23 mouse cellular contexts compared by ENCODE assay signal in genomic region chr2:145740729-145741128, GRCm38 (mm10).
DNase-seq lines count a peak whose midpoint lies in the region; ATAC-seq and TF ChIP-seq lines count a peak whose summit lies in the region.
"Had no signal": no experiment of that assay in that cellular context is flagged by ENCODE, and none has a peak within 500 bp of the region (broad histone marks: within the 10 kb centered on the region; RNA-seq: fewer than 3 reads in every experiment).

No protein-coding gene starts in this region.

- 86% methylated on average over 5 of the region's 5 CpGs for WGBS in lung, postnatal 0 days

- ATAC-seq in lung, postnatal 0 days: no peak
- ATAC-seq in granulocyte monocyte progenitor cell, adult 5-6 weeks (replicated peaks; ENCODE audit: poor library complexity, severe bottlenecking): peak; percentile 43
- peak; percentile 85 for ATAC-seq in monocyte, adult 5-6 weeks (replicated peaks; ENCODE audit: insufficient number of reproducible peaks, low FRiP score, low TSS enrichment, poor library complexity, severe bottlenecking)
- ATAC-seq: forebrain, embryonic 14.5 days had no signal

- no peak overlapping the region for H3K4me3 ChIP-seq in lung, postnatal 0 days (ENCODE audit: low read depth, low read length)
- H3K4me3 ChIP-seq: embryonic facial prominence, embryonic 15.5 days; erythroblast, embryonic 14.5 days; forebrain, embryonic 10.5 days; heart, adult 2 months; heart, embryonic 15.5 days; hindbrain, embryonic 10.5 days had no signal

- intact Hi-C loops in heart, postnatal 36 days (cut with DNase I): no loop called here

- H3K9ac ChIP-seq in lung, postnatal 0 days (replicated peaks; ENCODE audit: low read depth): no peak overlapping the region
- H3K9ac ChIP-seq: embryonic facial prominence, embryonic 15.5 days; heart, embryonic 15.5 days; hindbrain, embryonic 14.5 days had no signal

- TF ChIP-seq CTCF in lung, postnatal 0 days (IDR thresholded peaks at IDR 0.05): no peak

- H3K9me3 ChIP-seq in lung, postnatal 0 days (ENCODE audit: low read length): no peaks in the 10 kb centered on the region
- H3K9me3 ChIP-seq: embryonic facial prominence, embryonic 15.5 days; forebrain, embryonic 10.5 days; heart, embryonic 15.5 days; hindbrain, embryonic 10.5 days had no signal

- no peaks in the 10 kb centered on the region for H3K36me3 ChIP-seq in lung, postnatal 0 days (ENCODE audit: insufficient read depth, low read length)
- H3K36me3 ChIP-seq: embryonic facial prominence, embryonic 15.5 days; forebrain, embryonic 10.5 days; heart, embryonic 15.5 days; hindbrain, embryonic 10.5 days had no signal

- H3K4me1 ChIP-seq in lung, postnatal 0 days (ENCODE audit: insufficient read depth, low read depth, low read length): no peaks in the 10 kb centered on the region
- H3K4me1 ChIP-seq: embryonic facial prominence, embryonic 15.5 days had no signal

- DNase-seq in heart, adult 11 months: peak; percentile 89
- DNase-seq in heart, postnatal 36 days: no peak
- peak; percentile 38 for DNase-seq in lung, postnatal 0 days (ENCODE audit: low spot score)
- no peak for DNase-seq in lung, postnatal 4 days
- DNase-seq in layer of hippocampus, postnatal 36 days: no peak
- no peak for DNase-seq in cerebellum, adult 18-20 months
- DNase-seq: adrenal gland, postnatal 10 days; cerebellum, adult 11-12 months; cerebellum, postnatal 10 days; embryo, embryonic 11 days; gastrocnemius, postnatal 36 days; heart, adult 2 months; heart, postnatal 14 days had no signal

- no peak overlapping the region for H3K27ac ChIP-seq in lung, postnatal 0 days (ENCODE audit: low read length)
- H3K27ac ChIP-seq: embryonic facial prominence, embryonic 15.5 days; forebrain, embryonic 10.5 days; heart, adult 2 months; heart, embryonic 15.5 days; hindbrain, embryonic 10.5 days; hindbrain, embryonic 14.5 days had no signal

- H3K4me2 ChIP-seq in lung, postnatal 0 days (replicated peaks; ENCODE audit: low read depth, low read length): no peak overlapping the region
- H3K4me2 ChIP-seq: embryonic facial prominence, embryonic 15.5 days; heart, embryonic 11.5 days; heart, embryonic 15.5 days; hindbrain, embryonic 14.5 days had no signal

- TF ChIP-seq EP300 in lung, postnatal 0 days (IDR thresholded peaks at IDR 0.05): no peak

- H3K27me3 ChIP-seq in lung, postnatal 0 days (replicated peaks; ENCODE audit: insufficient read depth, low read length): no peaks in the 10 kb centered on the region
- H3K27me3 ChIP-seq: embryonic facial prominence, embryonic 15.5 days; heart, embryonic 15.5 days had no signal

Comparison
In these comparisons a context has a peak if more than half of its experiments do, and no peak if none do; other contexts are left out.
1. DNase-seq: peak in heart, adult 11 months (single experiment) and lung, postnatal 0 days (single experiment); none in heart, postnatal 36 days (0 of 2), lung, postnatal 4 days (0 of 2), layer of hippocampus, postnatal 36 days (0 of 2) and cerebellum, adult 18-20 months (0 of 2).